Mouse (Mus musculus): ENCODE results near the gene Ldah. TPM values are rescaled to one million over a fixed set of nuclear protein-coding genes. Genes with fewer than 3 reads are reported as not detected.

The Ldah gene
- polyA plus RNA-seq, 1 experiment from 2014 or later: 72.2 TPM

- H3K27me3 ChIP-seq: no peaks in the 10 kb centered on the region
- no peak overlapping the region for H3K27ac ChIP-seq
- 99% methylated on average over 3 of the region's 3 CpGs for WGBS
- no peak for ATAC-seq (ENCODE audit: insufficient number of reproducible peaks, insufficient read depth, low FRiP score, low TSS enrichment)
- H3K4me3 ChIP-seq: no peak overlapping the region
- H3K36me3 ChIP-seq: 0 out of 2 replicates have a peak, but pooled peaks cover 3% of the 10 kb centered on the region
- H3K9ac ChIP-seq: no peak overlapping the region
- no peak overlapping the region for H3K4me2 ChIP-seq (replicated peaks)
- no peaks in the 10 kb centered on the region for H3K4me1 ChIP-seq
- no peaks in the 10 kb centered on the region for H3K9me3 ChIP-seq
Observed at GRCm38 (mm10) chr12:8231101-8231500, 23.2 kb downstream of the Ldah start.

GRCm38 (mm10) chr12:8232679-8233078 lies 24.8 kb downstream of the Ldah start:
- WGBS: 82% methylated on average over 3 of the region's 3 CpGs
- Histone ChIP-seq H3K36me3 (0 out of 2 replicates have a peak, but pooled peaks cover 5% of the 10 kb centered on the region), H3K27me3 (no peaks in the 10 kb centered on the region), H3K4me2 (replicated peaks) (no peak overlapping the region), H3K4me1 (no peaks in the 10 kb centered on the region), H3K4me3 (no peak overlapping the region), H3K27ac (no peak overlapping the region), H3K9me3 (no peaks in the 10 kb centered on the region), H3K9ac (no peak overlapping the region)
- no peak for ATAC-seq (ENCODE audit: insufficient number of reproducible peaks, insufficient read depth, low FRiP score, low TSS enrichment)

GRCm38 (mm10) chr12:8242181-8242580 lies 34.3 kb downstream of the Ldah start:
- H3K9me3 ChIP-seq: no peaks in the 10 kb centered on the region
- 68% methylated on average over 3 of the region's 3 CpGs for WGBS
- no peak overlapping the region for H3K9ac ChIP-seq
- no peak overlapping the region for H3K4me2 ChIP-seq (replicated peaks)
- peaks cover 18% of the 10 kb centered on the region for H3K4me1 ChIP-seq
- H3K27ac ChIP-seq: no peak overlapping the region
- ATAC-seq (ENCODE audit: insufficient number of reproducible peaks, insufficient read depth, low FRiP score, low TSS enrichment): no peak
- no peak overlapping the region for H3K4me3 ChIP-seq
- no peaks in the 10 kb centered on the region for H3K27me3 ChIP-seq
- peaks cover 3% of the 10 kb centered on the region; the same call in 1 of the 2 replicates for H3K36me3 ChIP-seq

GRCm38 (mm10) chr12:8244746-8245145 lies 36.8 kb downstream of the Ldah start:
- Histone ChIP-seq H3K9me3 (no peaks in the 10 kb centered on the region), H3K36me3 (no peaks in the 10 kb centered on the region), H3K9ac (no peak overlapping the region), H3K4me3 (no peak overlapping the region), H3K4me2 (replicated peaks) (no peak overlapping the region), H3K27ac (no peak overlapping the region), H3K27me3 (no peaks in the 10 kb centered on the region), H3K4me1 (peaks cover 18% of the 10 kb centered on the region)
- no peak for ATAC-seq (ENCODE audit: insufficient number of reproducible peaks, insufficient read depth, low FRiP score, low TSS enrichment)
- WGBS: 60% methylated on average over 4 of the region's 4 CpGs

GRCm38 (mm10) chr12:8260297-8260696 lies 52.4 kb downstream of the Ldah start:
- 59% methylated on average over 2 of the region's 2 CpGs for WGBS
- H3K4me2 ChIP-seq (replicated peaks): no peak overlapping the region
- H3K9ac ChIP-seq: no peak overlapping the region
- H3K36me3 ChIP-seq: 0 out of 2 replicates have a peak, but pooled peaks cover 4% of the 10 kb centered on the region
- H3K27me3 ChIP-seq: no peaks in the 10 kb centered on the region
- no peak for ATAC-seq (ENCODE audit: insufficient number of reproducible peaks, insufficient read depth, low FRiP score, low TSS enrichment)
- no peak overlapping the region for H3K4me3 ChIP-seq
- no peak overlapping the region for H3K27ac ChIP-seq
- H3K9me3 ChIP-seq: no peaks in the 10 kb centered on the region
- H3K4me1 ChIP-seq: 0 out of 2 replicates have a peak, but pooled peaks cover 3% of the 10 kb centered on the region

- Histone ChIP-seq H3K4me1 (0 out of 2 replicates have a peak, but pooled peaks cover 3% of the 10 kb centered on the region), H3K27ac (no peak overlapping the region), H3K36me3 (no peaks in the 10 kb centered on the region), H3K4me2 (replicated peaks) (no peak overlapping the region), H3K9me3 (no peaks in the 10 kb centered on the region), H3K9ac (no peak overlapping the region), H3K27me3 (no peaks in the 10 kb centered on the region), H3K4me3 (no peak overlapping the region)
- 88% methylated on average over 7 of the region's 7 CpGs for WGBS
- ATAC-seq (ENCODE audit: insufficient number of reproducible peaks, insufficient read depth, low FRiP score, low TSS enrichment): no peak
Observed at GRCm38 (mm10) chr12:8266311-8266710, 58.4 kb downstream of the Ldah start.

GRCm38 (mm10) chr12:8269627-8270026 lies 61.7 kb downstream of the Ldah start:
- WGBS: 90% methylated on average over 11 of the region's 11 CpGs
- H3K4me2 ChIP-seq (replicated peaks): no peak overlapping the region
- no peaks in the 10 kb centered on the region for H3K4me1 ChIP-seq
- no peaks in the 10 kb centered on the region for H3K27me3 ChIP-seq
- no peak overlapping the region for H3K4me3 ChIP-seq
- H3K27ac ChIP-seq: no peak overlapping the region
- ATAC-seq (ENCODE audit: insufficient number of reproducible peaks, insufficient read depth, low FRiP score, low TSS enrichment): no peak
- H3K9me3 ChIP-seq: no peaks in the 10 kb centered on the region
- H3K36me3 ChIP-seq: no peaks in the 10 kb centered on the region
- no peak overlapping the region for H3K9ac ChIP-seq

- ATAC-seq (ENCODE audit: insufficient number of reproducible peaks, insufficient read depth, low FRiP score, low TSS enrichment): no peak
- Histone ChIP-seq H3K36me3 (no peaks in the 10 kb centered on the region), H3K27ac (no peak overlapping the region), H3K4me1 (no peaks in the 10 kb centered on the region), H3K4me3 (no peak overlapping the region), H3K9ac (no peak overlapping the region), H3K9me3 (no peaks in the 10 kb centered on the region), H3K27me3 (no peaks in the 10 kb centered on the region), H3K4me2 (replicated peaks) (no peak overlapping the region)
- 90% methylated on average over 2 of the region's 2 CpGs for WGBS
Observed at GRCm38 (mm10) chr12:8271405-8271804, 63.5 kb downstream of the Ldah start.

GRCm38 (mm10) chr12:8273471-8274171 lies 65.7 kb downstream of the Ldah start:
- WGBS: 91% methylated on average over 6 of the region's 6 CpGs
- ATAC-seq (ENCODE audit: insufficient number of reproducible peaks, insufficient read depth, low FRiP score, low TSS enrichment): no peak
- Histone ChIP-seq H3K9ac (no peak overlapping the region), H3K9me3 (no peaks in the 10 kb centered on the region), H3K4me3 (no peak overlapping the region), H3K4me2 (replicated peaks) (no peak overlapping the region), H3K4me1 (no peaks in the 10 kb centered on the region), H3K27me3 (no peaks in the 10 kb centered on the region), H3K36me3 (no peaks in the 10 kb centered on the region), H3K27ac (no peak overlapping the region)

GRCm38 (mm10) chr12:8275424-8275823 lies 67.5 kb downstream of the Ldah start:
- H3K4me1 ChIP-seq: no peaks in the 10 kb centered on the region
- no peaks in the 10 kb centered on the region for H3K36me3 ChIP-seq
- 92% methylated on average over 4 of the region's 4 CpGs for WGBS
- H3K4me3 ChIP-seq: no peak overlapping the region
- no peak overlapping the region for H3K9ac ChIP-seq
- H3K27ac ChIP-seq: no peak overlapping the region
- ATAC-seq (ENCODE audit: insufficient number of reproducible peaks, insufficient read depth, low FRiP score, low TSS enrichment): no peak
- no peak overlapping the region for H3K4me2 ChIP-seq (replicated peaks)
- H3K9me3 ChIP-seq: no peaks in the 10 kb centered on the region
- H3K27me3 ChIP-seq: no peaks in the 10 kb centered on the region

- no peak overlapping the region for H3K4me2 ChIP-seq (replicated peaks)
- H3K9ac ChIP-seq: no peak overlapping the region
- no peaks in the 10 kb centered on the region for H3K9me3 ChIP-seq
- WGBS: 78% methylated on average over 15 of the region's 15 CpGs
- ATAC-seq (ENCODE audit: insufficient number of reproducible peaks, insufficient read depth, low FRiP score, low TSS enrichment): 0 out of 2 replicates have a peak, but pooled peaks have one; percentile 30
- no peak overlapping the region for H3K4me3 ChIP-seq
- no peaks in the 10 kb centered on the region for H3K27me3 ChIP-seq
- H3K4me1 ChIP-seq: no peaks in the 10 kb centered on the region
- H3K27ac ChIP-seq: no peak overlapping the region
- H3K36me3 ChIP-seq: peaks cover 11% of the 10 kb centered on the region
Observed at GRCm38 (mm10) chr12:8281225-8282017, 73.5 kb downstream of the Ldah start.

- Histone ChIP-seq H3K9ac (no peak overlapping the region), H3K27me3 (no peaks in the 10 kb centered on the region), H3K4me2 (replicated peaks) (no peak overlapping the region), H3K4me3 (no peak overlapping the region), H3K9me3 (no peaks in the 10 kb centered on the region), H3K36me3 (peaks cover 14% of the 10 kb centered on the region), H3K4me1 (0 out of 2 replicates have a peak, but pooled peaks cover 2% of the 10 kb centered on the region), H3K27ac (no peak overlapping the region)
- WGBS: 64% methylated on average over 3 of the region's 3 CpGs
- no peak for ATAC-seq (ENCODE audit: insufficient number of reproducible peaks, insufficient read depth, low FRiP score, low TSS enrichment)
Observed at GRCm38 (mm10) chr12:8287970-8288369, 80.1 kb downstream of the Ldah start.

Data from embryonic facial prominence, embryonic 12.5 days (tissue).